Mouse (Mus musculus): Measurements from ENCODE around the gene Rab30.

DNA sequence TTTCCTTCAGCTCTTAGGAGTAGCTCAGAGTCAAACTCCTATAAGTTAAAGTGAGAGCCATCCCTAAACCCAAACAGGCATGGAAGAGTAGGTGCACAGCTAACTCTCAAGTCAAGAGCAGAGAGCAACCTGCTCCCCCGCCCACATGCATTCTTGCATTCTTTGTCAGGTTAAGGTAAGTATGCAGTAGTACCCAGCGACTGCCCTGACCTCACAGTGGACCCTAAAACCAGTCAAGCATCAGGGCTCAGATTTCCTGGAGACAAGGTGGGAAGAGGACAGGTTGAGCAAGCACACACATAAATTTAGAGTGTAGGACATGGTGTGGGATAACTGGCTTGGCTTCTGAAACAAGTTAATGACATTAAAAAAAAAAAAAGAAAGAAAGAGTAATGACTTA, 37.7 kb downstream of the Rab30 start:
- TF ChIP-seq CTCF (conservative IDR thresholded peaks at IDR 0.05; ENCODE audit: low read length) (no peak), NANOG (IDR thresholded peaks at IDR 0.05; ENCODE audit: borderline replicate concordance, low read length) (no peak)

Measured in E14TG2a.4 (cell line).